Mouse (Mus musculus) MEL (cell line): ENCODE results near the gene Dus1l. TPM values are rescaled to one million over a fixed set of nuclear protein-coding genes. Genes with fewer than 3 reads are reported as not detected.

Source experiments
- DNase-seq: peaks from one replicate; pipeline ENCODE4 v3.0.0; 2011; ENCODE audit warnings: low read depth, low spot score
- H3K27ac ChIP-seq: 2 replicates; pipeline ENCODE4 v1.5.1; 2012; ENCODE audit warnings: low read depth, mild to moderate bottlenecking, control low read depth, low read length, moderate library complexity; ENCODE audit not compliant: control insufficient read depth
- H3K27me3 ChIP-seq, 2 experiments: fragments of 150-350 bp in 1 of 2; sonication (generic) in 1 of 2; 2 replicates each; pipeline ENCODE4 v1.6.1; 2012; ENCODE audit warnings: low read length in 2 of 2, mild to moderate bottlenecking in 2 of 2, improper control_type of control experiment in 1 of 2, moderate library complexity in 1 of 2; ENCODE audit not compliant: insufficient read depth in 2 of 2, control insufficient read depth in 1 of 2
- H3K36me3 ChIP-seq, 2 experiments: 2 replicates each; pipeline ENCODE4 v1.6.1; 2012 to 2014; ENCODE audit warnings: low read length in 2 of 2, improper control_type of control experiment in 1 of 2, inconsistent platforms in 1 of 2, mild to moderate bottlenecking in 1 of 2; ENCODE audit not compliant: insufficient read depth in 2 of 2, control insufficient read depth in 1 of 2
- H3K4me1 ChIP-seq, 2 experiments: fragments of 150-350 bp in 1 of 2; sonication (generic) in 1 of 2; 2 replicates each; pipeline ENCODE4 v1.6.1; 2012; ENCODE audit warnings: low read length in 2 of 2, improper control_type of control experiment in 1 of 2, mild to moderate bottlenecking in 1 of 2; ENCODE audit not compliant: insufficient read depth in 2 of 2, control insufficient read depth in 1 of 2
- H3K4me3 ChIP-seq, 2 experiments: fragments of 150-350 bp in 1 of 2; sonication (generic) in 1 of 2; 2 replicates each; pipeline ENCODE4 v1.5.1; 2012; ENCODE audit warnings: low read depth in 2 of 2, low read length in 2 of 2, mild to moderate bottlenecking in 2 of 2, moderate library complexity in 2 of 2, control low read depth in 1 of 2, improper control_type of control experiment in 1 of 2; ENCODE audit not compliant: control insufficient read depth in 1 of 2, insufficient read depth in 1 of 2
- H3K79me2 ChIP-seq: 2 replicates; pipeline ENCODE4 v1.6.1; 2012; ENCODE audit warnings: mild to moderate bottlenecking, low read length, moderate library complexity; ENCODE audit not compliant: control insufficient read depth, poor library complexity, insufficient read depth
- H3K9ac ChIP-seq: 2 replicates; pipeline ENCODE4 v1.6.1; 2012; ENCODE audit warnings: low read depth, mild to moderate bottlenecking, control low read depth, low read length, moderate library complexity; ENCODE audit not compliant: control insufficient read depth, poor library complexity, severe bottlenecking
- H3K9me3 ChIP-seq: fragments of 150-350 bp; sonication (generic); replicated peaks from 2 replicates; pipeline ENCODE4 v1.6.1; 2012; ENCODE audit warnings: mild to moderate bottlenecking, low read length, improper control_type of control experiment, moderate library complexity; ENCODE audit not compliant: insufficient read depth
- E2F4 ChIP-seq: IDR thresholded peaks from 2 replicates; pipeline ENCODE4 v1.6.1; 2011; ENCODE audit warnings: low read depth, low read length, improper control_type of control experiment, borderline replicate concordance
- ELF1 ChIP-seq: IDR thresholded peaks from 2 replicates; pipeline ENCODE4 v1.6.1; 2014; ENCODE audit warnings: low read depth, mild to moderate bottlenecking, inconsistent platforms, low read length, improper control_type of control experiment, moderate library complexity
- EP300 ChIP-seq, 2 experiments: IDR thresholded peaks; 2 replicates each; pipeline ENCODE4 v1.6.1; 2011; ENCODE audit warnings: improper control_type of control experiment in 2 of 2, low read length in 2 of 2, low read depth in 1 of 2, mild to moderate bottlenecking in 1 of 2
- ETS1 ChIP-seq: IDR thresholded peaks from 2 replicates; pipeline ENCODE4 v1.6.1; 2012; ENCODE audit warnings: low read depth, mild to moderate bottlenecking, inconsistent platforms, low read length, improper control_type of control experiment, moderate library complexity
- GABPA ChIP-seq: IDR thresholded peaks from 2 replicates; pipeline ENCODE4 v1.6.1; 2012; ENCODE audit warnings: low read depth, mild to moderate bottlenecking, inconsistent platforms, low read length, improper control_type of control experiment, moderate library complexity
- GATA1 ChIP-seq: IDR thresholded peaks from 2 replicates; pipeline ENCODE4 v1.6.1; 2011; ENCODE audit warnings: low read depth, low read length, improper control_type of control experiment
- HCFC1 ChIP-seq: IDR thresholded peaks from 2 replicates; pipeline ENCODE4 v1.6.1; 2012; ENCODE audit warnings: low read depth, mild to moderate bottlenecking, inconsistent platforms, low read length, improper control_type of control experiment, moderate library complexity
- MYB ChIP-seq: IDR thresholded peaks from 2 replicates; pipeline ENCODE4 v1.6.1; 2011; ENCODE audit warnings: mild to moderate bottlenecking, low read depth, low read length, improper control_type of control experiment
- MYC ChIP-seq: IDR thresholded peaks from 2 replicates; pipeline ENCODE4 v1.6.1; 2011; ENCODE audit warnings: low read depth, mild to moderate bottlenecking, low read length, improper control_type of control experiment, moderate library complexity
- NELFE ChIP-seq: IDR thresholded peaks from 2 replicates; pipeline ENCODE4 v1.6.1; 2011; ENCODE audit warnings: low read depth, low read length, improper control_type of control experiment
- NRF1 ChIP-seq: IDR thresholded peaks from 2 replicates; pipeline ENCODE4 v1.6.1; 2014; ENCODE audit warnings: low read depth, mild to moderate bottlenecking, inconsistent platforms, low read length, improper control_type of control experiment, moderate library complexity; ENCODE audit not compliant: poor library complexity, insufficient read depth, severe bottlenecking
- POLR2A ChIP-seq, 2 experiments: IDR thresholded peaks; 2 replicates each; pipeline ENCODE4 v1.6.1; 2011 to 2012; ENCODE audit warnings: low read length in 2 of 2, mild to moderate bottlenecking in 2 of 2, control low read depth in 1 of 2, improper control_type of control experiment in 1 of 2, low read depth in 1 of 2, moderate library complexity in 1 of 2; ENCODE audit not compliant: control insufficient read depth in 1 of 2, insufficient read depth in 1 of 2, poor library complexity in 1 of 2
- TAL1 ChIP-seq: IDR thresholded peaks from 2 replicates; pipeline ENCODE4 v1.6.1; 2012; ENCODE audit warnings: mild to moderate bottlenecking, inconsistent platforms, low read length, moderate library complexity, mixed read lengths
- USF1 ChIP-seq: IDR thresholded peaks from 2 replicates; pipeline ENCODE4 v1.6.1; 2014; ENCODE audit warnings: low read depth, mild to moderate bottlenecking, inconsistent platforms, low read length, improper control_type of control experiment, moderate library complexity
- USF2 ChIP-seq, 2 experiments: IDR thresholded peaks; 2 replicates each; pipeline ENCODE4 v1.6.1; 2011 to 2012; ENCODE audit warnings: improper control_type of control experiment in 2 of 2, low read length in 2 of 2, borderline replicate concordance in 1 of 2, inconsistent platforms in 1 of 2, low read depth in 1 of 2, mild to moderate bottlenecking in 1 of 2; ENCODE audit not compliant: insufficient read depth in 1 of 2
- ZC3H11A ChIP-seq: IDR thresholded peaks from 2 replicates; pipeline ENCODE4 v1.6.1; 2012; ENCODE audit warnings: low read depth, mild to moderate bottlenecking, inconsistent platforms, low read length, improper control_type of control experiment
- polyA plus RNA-seq, 2 experiments: library from polyadenylated mRNA; stranded (reverse) in 1 of 2; unstranded in 1 of 2; fragments of >175 nt in 1 of 2; fragments of >200 nt in 1 of 2; gene quantifications; 2 replicates each; pipeline versions ENCODE4 v1.2.1 to v1.2.4; 2012; ENCODE audit warnings: low replicate concordance in 2 of 2, low read depth in 1 of 2; ENCODE audit not compliant: insufficient read length in 2 of 2, insufficient read depth in 1 of 2, missing spikeins in 1 of 2
- total RNA-seq: library from RNA; depleted of rRNA; stranded (reverse); fragments of 300-350 nt; gene quantifications from 2 replicates; pipeline ENCODE4 v1.2.3, GENCODE M21; 2012

Dus1l gene
- total and polyA plus RNA-seq, 3 experiments = 171 to 203 TPM; not detected in 1

DNA sequence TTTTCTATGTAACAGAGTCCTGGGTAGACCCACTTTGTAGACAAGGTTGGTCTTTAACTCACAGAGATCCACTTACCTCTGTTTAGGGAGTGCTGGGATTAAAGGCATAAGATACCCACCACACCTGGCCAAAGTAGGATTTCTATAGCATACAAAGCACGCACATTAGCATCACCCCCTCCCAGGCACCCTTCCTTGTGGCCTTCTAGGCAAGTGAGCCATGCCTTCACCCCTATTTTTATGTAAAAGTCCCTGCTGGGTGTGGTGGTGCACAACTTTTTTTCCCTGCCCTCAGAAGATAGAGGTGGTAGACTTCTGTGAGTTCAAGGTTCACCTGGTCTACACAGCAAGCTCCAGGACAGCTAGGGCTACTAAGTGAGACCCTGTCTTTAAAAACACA is 16.3 kb downstream of the Dus1l start:
- Histone ChIP-seq H3K9me3 (no peaks in the 10 kb centered on the region), H3K27me3 (no peaks in the 10 kb centered on the region), H3K4me1 (peaks cover 0 to 9% of the 10 kb centered on the region in 2 experiments; a peak in 1 of 4 replicates), H3K79me2 (peaks cover 9% of the 10 kb centered on the region), H3K27ac (no peak overlapping the region), H3K4me3 (no peak overlapping the region), H3K36me3 (peaks cover 0 to 3% of the 10 kb centered on the region in 2 experiments; a peak in 1 of 4 replicates), H3K9ac (no peak overlapping the region)
- no peak for TF ChIP-seq NRF1
- no peak for TF ChIP-seq GABPA
- TF ChIP-seq EP300 (IDR thresholded peaks at IDR 0.05; ENCODE audit: low read depth in 1 of 2, low read length in 2 of 2) = no peak
- no peak for TF ChIP-seq MYC
- no peak for TF ChIP-seq NELFE
- no peak for TF ChIP-seq USF2 (IDR thresholded peaks at IDR 0.05; ENCODE audit: borderline replicate concordance in 1 of 2, insufficient read depth in 1 of 2, low read depth in 1 of 2, low read length in 2 of 2)
- TF ChIP-seq USF1 = no peak
- TF ChIP-seq POLR2A (IDR thresholded peaks at IDR 0.05; ENCODE audit: control insufficient read depth in 1 of 2, insufficient read depth in 1 of 2, low read depth in 1 of 2, low read length in 2 of 2, poor library complexity in 1 of 2) = no peak
- no peak for TF ChIP-seq HCFC1
- no peak for TF ChIP-seq ETS1
- no peak for TF ChIP-seq ELF1
- DNase-seq = no peak

DNA sequence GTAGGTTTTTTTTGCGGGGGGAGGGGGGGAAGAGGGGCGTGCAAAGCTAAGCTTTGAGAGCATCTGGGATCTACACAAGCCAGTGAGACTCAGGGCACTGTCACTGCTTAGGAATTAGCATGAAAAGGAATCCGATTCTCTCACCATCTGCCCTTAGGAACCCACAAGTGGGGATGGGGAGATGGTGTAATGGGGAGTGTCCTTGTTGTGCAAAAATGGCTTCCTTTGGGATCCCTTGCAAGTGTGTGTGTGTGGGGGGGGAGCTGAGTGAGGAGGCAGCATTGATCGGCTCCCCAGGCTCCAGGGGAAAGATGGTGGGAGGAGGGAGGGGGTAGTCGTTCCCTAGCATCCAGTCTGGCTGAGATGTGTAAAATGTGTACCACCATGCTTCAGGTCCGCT is 19.1 kb downstream of the Dus1l start:
- Histone ChIP-seq H3K4me1 (peaks cover 0 to 5% of the 10 kb centered on the region in 2 experiments; a peak in 1 of 4 replicates), H3K9ac (no peak overlapping the region)

More for the DNA sequence above, 19.1 kb downstream of the Dus1l start:
- Histone ChIP-seq H3K79me2 (no peaks in the 10 kb centered on the region), H3K27me3 (no peaks in the 10 kb centered on the region), H3K9me3 (no peaks in the 10 kb centered on the region), H3K27ac (no peak overlapping the region), H3K36me3 (peaks cover 0 to 3% of the 10 kb centered on the region in 2 experiments; a peak in 1 of 4 replicates), H3K4me3 (no peak overlapping the region)
- TF ChIP-seq E2F4 (no peak), MYC (no peak), GATA1 (no peak), NELFE (no peak), ELF1 (no peak), EP300 (IDR thresholded peaks at IDR 0.05; ENCODE audit: low read depth in 1 of 2, low read length in 2 of 2) (no peak), TAL1 (no peak), ZC3H11A (no peak), MYB (no peak)
- no peak for DNase-seq
